Mouse (Mus musculus): ENCODE results near the gene Lgi1. TPM values are rescaled to one million over a fixed set of nuclear protein-coding genes. Genes with fewer than 3 reads are reported as not detected.

The Lgi1 gene
- polyA plus RNA-seq, 1 experiment: 0.28 TPM

DNA sequence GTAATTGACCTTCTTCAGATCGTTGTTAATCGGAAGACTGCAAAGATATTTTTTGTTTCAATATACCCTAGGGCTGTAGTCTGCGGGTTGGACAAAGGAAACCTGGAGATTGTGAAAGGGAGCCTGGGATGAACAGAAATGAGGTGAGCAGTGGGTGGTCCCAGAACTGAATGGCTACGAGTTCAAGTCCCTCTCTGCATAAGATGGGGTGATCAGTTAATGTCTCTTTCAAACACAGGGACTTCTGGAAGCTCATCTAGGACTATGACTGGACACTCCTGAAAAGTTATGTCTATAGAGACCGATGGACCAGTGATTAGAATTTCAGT is 84.6 kb downstream of the Lgi1 start:
- DNase-seq: no peak
- WGBS: 71% methylated on average over 5 of the region's 5 CpGs
- Histone ChIP-seq H3K27ac (ENCODE audit: insufficient read depth, low read depth, low read length) (peak overlapping the region; percentile 66; the same call in 1 of the 2 replicates), H3K36me3 (ENCODE audit: control insufficient read depth, insufficient read depth, low read length) (no peaks in the 10 kb centered on the region), H3K4me3 (ENCODE audit: insufficient read depth, low read depth, low read length) (0 out of 2 replicates have a peak overlapping the region, but pooled peaks have one; percentile 11), H3K27me3 (replicated peaks; ENCODE audit: control insufficient read depth, insufficient read depth, low read length) (0 out of 2 replicates have a peak, but pooled peaks cover 2% of the 10 kb centered on the region), H3K4me1 (ENCODE audit: control insufficient read depth, insufficient read depth, low read length) (no peaks in the 10 kb centered on the region; the same call in 1 of the 2 replicates)
- no peak for TF ChIP-seq POLR2A (IDR thresholded peaks at IDR 0.05; ENCODE audit: low read depth, low read length)

DNA sequence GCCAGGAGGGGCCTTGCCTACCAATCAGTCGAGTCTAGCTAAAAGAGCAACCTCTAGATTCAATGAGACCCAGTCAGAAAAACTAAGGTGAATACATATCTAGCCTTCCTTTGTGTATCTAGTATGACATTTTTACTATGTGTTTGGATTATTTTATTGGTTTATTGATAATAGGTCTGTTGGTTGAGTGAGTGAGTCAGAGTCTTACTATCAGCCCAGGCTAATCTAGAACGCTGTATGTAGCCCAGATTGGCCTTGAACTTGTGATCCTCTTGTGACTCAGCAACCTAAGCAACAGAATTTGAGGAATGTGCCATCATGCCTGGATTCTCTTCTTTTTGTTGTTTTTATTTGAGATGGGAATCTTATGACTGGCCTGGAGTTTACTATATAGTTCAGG is 86.9 kb downstream of the Lgi1 start:
- DNase-seq: no peak
- TF ChIP-seq POLR2A (IDR thresholded peaks at IDR 0.05; ENCODE audit: low read depth, low read length): no peak
- Histone ChIP-seq H3K36me3 (ENCODE audit: control insufficient read depth, insufficient read depth, low read length) (no peaks in the 10 kb centered on the region), H3K27me3 (replicated peaks; ENCODE audit: control insufficient read depth, insufficient read depth, low read length) (peaks cover 4% of the 10 kb centered on the region; the same call in 1 of the 2 replicates), H3K4me3 (ENCODE audit: insufficient read depth, low read depth, low read length) (no peak overlapping the region), H3K27ac (ENCODE audit: insufficient read depth, low read depth, low read length) (no peak overlapping the region; the same call in 1 of the 2 replicates), H3K4me1 (ENCODE audit: control insufficient read depth, insufficient read depth, low read length) (peaks cover 2% of the 10 kb centered on the region; the same call in 1 of the 2 replicates)
- 86% methylated on average over 2 of the region's 2 CpGs for WGBS

DNA sequence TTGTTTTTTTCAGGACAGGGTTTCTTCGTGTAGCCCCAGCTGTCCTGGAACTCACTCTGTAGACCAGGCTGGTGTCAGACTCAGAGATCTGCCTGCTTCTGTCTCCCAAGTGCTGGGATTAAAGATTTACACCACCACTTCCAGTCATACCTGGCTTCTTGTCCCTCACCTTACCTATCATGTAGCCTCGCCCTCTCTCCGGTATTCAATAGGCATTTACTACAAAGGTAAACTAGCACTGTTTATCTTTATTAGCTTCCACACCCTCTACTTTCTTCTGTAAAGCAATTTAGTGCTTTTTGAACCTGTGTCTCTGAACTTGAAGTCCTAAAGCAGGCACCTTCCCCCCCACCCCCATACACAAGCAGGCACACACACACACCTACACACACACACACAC is 87.4 kb downstream of the Lgi1 start:
- H3K4me3 ChIP-seq (ENCODE audit: insufficient read depth, low read depth, low read length): no peak overlapping the region
- H3K4me1 ChIP-seq (ENCODE audit: control insufficient read depth, insufficient read depth, low read length): peaks cover 2% of the 10 kb centered on the region; the same call in 1 of the 2 replicates
- DNase-seq: no peak
- WGBS: 83% methylated on average over 3 of the region's 3 CpGs
- peaks cover 1% of the 10 kb centered on the region; the same call in 1 of the 2 replicates for H3K27me3 ChIP-seq (replicated peaks; ENCODE audit: control insufficient read depth, insufficient read depth, low read length)
- H3K36me3 ChIP-seq (ENCODE audit: control insufficient read depth, insufficient read depth, low read length): no peaks in the 10 kb centered on the region
- TF ChIP-seq CTCF (conservative IDR thresholded peaks at IDR 0.05; ENCODE audit: insufficient read depth, insufficient read length, low read depth, low read length): no peak
- no peak for TF ChIP-seq POLR2A (IDR thresholded peaks at IDR 0.05; ENCODE audit: low read depth, low read length)
- no peak overlapping the region for H3K27ac ChIP-seq (ENCODE audit: insufficient read depth, low read depth, low read length)

DNA sequence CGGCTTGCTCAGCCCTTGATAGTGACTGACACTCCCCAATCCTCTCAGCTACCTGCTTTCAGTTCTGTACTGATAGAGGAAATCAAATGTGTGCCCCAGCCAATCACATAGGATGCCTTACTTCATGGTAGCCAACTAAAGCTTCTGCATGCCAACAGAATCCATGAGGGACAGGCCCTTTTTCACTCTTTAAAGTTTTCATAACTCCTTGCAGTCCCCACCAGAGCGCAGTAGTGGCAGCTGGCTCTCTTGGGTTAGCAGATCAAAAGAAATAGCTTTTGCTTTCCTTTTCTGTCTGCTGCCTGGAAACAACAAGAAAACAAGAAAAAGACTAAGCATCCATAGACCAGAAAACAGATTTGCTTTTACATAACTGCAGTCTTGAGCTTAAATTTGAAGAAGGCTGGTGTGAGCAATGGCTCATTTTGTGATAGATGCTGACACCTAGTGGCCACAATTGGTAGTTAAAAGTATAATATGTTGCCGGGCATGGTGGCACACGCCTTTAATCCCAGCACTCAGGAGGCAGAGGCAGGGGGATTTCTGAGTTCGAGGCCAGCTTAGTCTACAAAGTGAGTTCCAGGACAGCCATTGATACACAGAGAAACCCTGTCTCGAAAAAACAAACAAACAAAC is 88.3 kb downstream of the Lgi1 start:
- Histone ChIP-seq H3K36me3 (ENCODE audit: control insufficient read depth, insufficient read depth, low read length) (no peaks in the 10 kb centered on the region), H3K27ac (ENCODE audit: insufficient read depth, low read depth, low read length) (peak overlapping the region; percentile 13; the same call in 1 of the 2 replicates), H3K27me3 (replicated peaks; ENCODE audit: control insufficient read depth, insufficient read depth, low read length) (peaks cover 1% of the 10 kb centered on the region; the same call in 1 of the 2 replicates), H3K4me1 (ENCODE audit: control insufficient read depth, insufficient read depth, low read length) (peaks cover 2% of the 10 kb centered on the region; the same call in 1 of the 2 replicates), H3K4me3 (ENCODE audit: insufficient read depth, low read depth, low read length) (no peak overlapping the region)
- peak; percentile 65 for DNase-seq
- WGBS: 40% methylated on average over 6 of the region's 6 CpGs
- TF ChIP-seq POLR2A (IDR thresholded peaks at IDR 0.05; ENCODE audit: low read depth, low read length): no peak
- TF ChIP-seq CTCF (conservative IDR thresholded peaks at IDR 0.05; ENCODE audit: insufficient read depth, insufficient read length, low read depth, low read length): 0 out of 2 replicates have a peak, but pooled peaks have one; percentile 30

GRCm38 (mm10) chr19:38354279-38354678 is 89.9 kb downstream of the Lgi1 start:
- no peak overlapping the region for H3K27ac ChIP-seq (ENCODE audit: insufficient read depth, low read depth, low read length)
- no peak for DNase-seq
- peaks cover 1% of the 10 kb centered on the region; the same call in 1 of the 2 replicates for H3K27me3 ChIP-seq (replicated peaks; ENCODE audit: control insufficient read depth, insufficient read depth, low read length)
- H3K4me1 ChIP-seq (ENCODE audit: control insufficient read depth, insufficient read depth, low read length): peaks cover 2% of the 10 kb centered on the region; the same call in 1 of the 2 replicates
- no peak overlapping the region for H3K4me3 ChIP-seq (ENCODE audit: insufficient read depth, low read depth, low read length)
- WGBS: 80% methylated on average over 1 of the region's 1 CpGs
- H3K36me3 ChIP-seq (ENCODE audit: control insufficient read depth, insufficient read depth, low read length): no peaks in the 10 kb centered on the region
- no peak for TF ChIP-seq POLR2A (IDR thresholded peaks at IDR 0.05; ENCODE audit: low read depth, low read length)
- no peak for TF ChIP-seq CTCF (conservative IDR thresholded peaks at IDR 0.05; ENCODE audit: insufficient read depth, insufficient read length, low read depth, low read length)

- DNase-seq: no peak
- Histone ChIP-seq H3K36me3 (ENCODE audit: control insufficient read depth, insufficient read depth, low read length) (no peaks in the 10 kb centered on the region), H3K27me3 (replicated peaks; ENCODE audit: control insufficient read depth, insufficient read depth, low read length) (peaks cover 1% of the 10 kb centered on the region; the same call in 1 of the 2 replicates), H3K27ac (ENCODE audit: insufficient read depth, low read depth, low read length) (no peak overlapping the region), H3K4me1 (ENCODE audit: control insufficient read depth, insufficient read depth, low read length) (peaks cover 2% of the 10 kb centered on the region; the same call in 1 of the 2 replicates), H3K4me3 (ENCODE audit: insufficient read depth, low read depth, low read length) (no peak overlapping the region)
- TF ChIP-seq POLR2A (IDR thresholded peaks at IDR 0.05; ENCODE audit: low read depth, low read length): no peak
- 0 out of 2 replicates have a peak, but pooled peaks have one; percentile 10 for TF ChIP-seq CTCF (conservative IDR thresholded peaks at IDR 0.05; ENCODE audit: insufficient read depth, insufficient read length, low read depth, low read length)
- 75% methylated on average over 10 of the region's 10 CpGs for WGBS
Measured at GRCm38 (mm10) chr19:38354819-38355360, 90.6 kb downstream of the Lgi1 start.

- TF ChIP-seq CTCF (conservative IDR thresholded peaks at IDR 0.05; ENCODE audit: insufficient read depth, insufficient read length, low read depth, low read length) (no peak), POLR2A (IDR thresholded peaks at IDR 0.05; ENCODE audit: low read depth, low read length) (no peak)
- Histone ChIP-seq H3K36me3 (ENCODE audit: control insufficient read depth, insufficient read depth, low read length) (no peaks in the 10 kb centered on the region), H3K27me3 (replicated peaks; ENCODE audit: control insufficient read depth, insufficient read depth, low read length) (peaks cover 4% of the 10 kb centered on the region), H3K4me3 (ENCODE audit: insufficient read depth, low read depth, low read length) (no peak overlapping the region), H3K4me1 (ENCODE audit: control insufficient read depth, insufficient read depth, low read length) (peaks cover 2% of the 10 kb centered on the region; the same call in 1 of the 2 replicates), H3K27ac (ENCODE audit: insufficient read depth, low read depth, low read length) (peak overlapping the region; percentile 71; the same call in 1 of the 2 replicates)
- peak; percentile 27 for DNase-seq
- WGBS: 57% methylated on average over 8 of the region's 8 CpGs
Measured at GRCm38 (mm10) chr19:38356211-38356828, 92.0 kb downstream of the Lgi1 start.
